Mouse (Mus musculus) cerebellum, adult 11-12 months (tissue): ENCODE measurements around the gene Npas3.

ENCODE experiments used
- DNase-seq: peaks from one replicate; pipeline ENCODE4 v3.0.0; 2022

Npas3 gene

GRCm38 (mm10) chr12:53605661-53606060, 357.2 kb downstream of the Npas3 start:
- no peak for DNase-seq

GRCm38 (mm10) chr12:53612120-53612519, 363.6 kb downstream of the Npas3 start:
- DNase-seq = no peak

GRCm38 (mm10) chr12:53621271-53621670, 372.8 kb downstream of the Npas3 start:
- DNase-seq = no peak

- DNase-seq = no peak
These were observed 375.3 kb downstream of the Npas3 start for GRCm38 (mm10) chr12:53623793-53624192.

GRCm38 (mm10) chr12:53624379-53625021, 376.0 kb downstream of the Npas3 start:
- DNase-seq = no peak

- DNase-seq = no peak
These were observed 381.1 kb downstream of the Npas3 start for GRCm38 (mm10) chr12:53629483-53630120.

GRCm38 (mm10) chr12:53630607-53631006, 382.1 kb downstream of the Npas3 start:
- DNase-seq = no peak

GRCm38 (mm10) chr12:53631315-53632106, 383.0 kb downstream of the Npas3 start:
- DNase-seq = no peak

- no peak for DNase-seq
These were observed 390.1 kb downstream of the Npas3 start for GRCm38 (mm10) chr12:53638571-53638970.

GRCm38 (mm10) chr12:53647282-53647681, 398.8 kb downstream of the Npas3 start:
- DNase-seq = no peak

- no peak for DNase-seq
These were observed 407.8 kb downstream of the Npas3 start for GRCm38 (mm10) chr12:53656301-53656700.

- no peak for DNase-seq
These were observed 415.6 kb downstream of the Npas3 start for GRCm38 (mm10) chr12:53664084-53664483.

- DNase-seq = no peak
These were observed 423.4 kb downstream of the Npas3 start for GRCm38 (mm10) chr12:53671846-53672245.

GRCm38 (mm10) chr12:53677091-53677630, 428.7 kb downstream of the Npas3 start:
- no peak for DNase-seq

GRCm38 (mm10) chr12:53678166-53678565, 429.7 kb downstream of the Npas3 start:
- no peak for DNase-seq

GRCm38 (mm10) chr12:53679161-53679560, 430.7 kb downstream of the Npas3 start:
- no peak for DNase-seq

GRCm38 (mm10) chr12:53680501-53680900, 432.0 kb downstream of the Npas3 start:
- DNase-seq = no peak

GRCm38 (mm10) chr12:53682036-53682435, 433.6 kb downstream of the Npas3 start:
- no peak for DNase-seq

GRCm38 (mm10) chr12:53692471-53692870, 444.0 kb downstream of the Npas3 start:
- DNase-seq = no peak

- DNase-seq = no peak
These were observed 445.9 kb downstream of the Npas3 start for GRCm38 (mm10) chr12:53694346-53694745.

- no peak for DNase-seq
These were observed 446.8 kb downstream of the Npas3 start for GRCm38 (mm10) chr12:53695324-53695723.

- DNase-seq = no peak
These were observed 449.2 kb downstream of the Npas3 start for GRCm38 (mm10) chr12:53697645-53698044.

GRCm38 (mm10) chr12:53698483-53699227, 450.2 kb downstream of the Npas3 start:
- no peak for DNase-seq
